Mouse (Mus musculus) G1E (cell line): ENCODE measurements around the gene Ttll11. TPM values are rescaled to one million over a fixed set of nuclear protein-coding genes. Genes with fewer than 3 reads are reported as not detected.

Experiments used
- ATAC-seq: 2 replicates; pipeline ENCODE4 v1.8.0; 2016; ENCODE audit warnings: mild to moderate bottlenecking; ENCODE audit not compliant: insufficient number of reproducible peaks, poor library complexity, low FRiP score, severe bottlenecking; ENCODE audit errors: extremely low read depth
- DNase-seq: peaks from one replicate; pipeline ENCODE4 v3.0.0; 2012; ENCODE audit warnings: low spot score
- H3K27me3 ChIP-seq: 2 replicates; pipeline ENCODE4 v1.6.1; 2012; ENCODE audit warnings: mild to moderate bottlenecking, low read length, inconsistent platforms; ENCODE audit not compliant: insufficient read depth
- H3K36me3 ChIP-seq: replicated peaks from 2 replicates; pipeline ENCODE3; 2012; ENCODE audit warnings: mild to moderate bottlenecking, inconsistent platforms
- H3K4me1 ChIP-seq: 2 replicates; pipeline ENCODE4 v1.6.1; 2012; ENCODE audit warnings: low read depth, low read length, inconsistent platforms, mixed read lengths; ENCODE audit not compliant: insufficient read depth
- H3K4me3 ChIP-seq: 2 replicates; pipeline ENCODE4 v1.5.1; 2012; ENCODE audit warnings: low read depth, mild to moderate bottlenecking, inconsistent platforms, low read length, moderate library complexity, mixed read lengths
- H3K9me3 ChIP-seq: replicated peaks from 2 replicates; pipeline ENCODE4 v1.6.1; 2012; ENCODE audit warnings: inconsistent platforms
- CTCF ChIP-seq: IDR thresholded peaks from 2 replicates; pipeline ENCODE4 v1.5.1; 2012; ENCODE audit warnings: low read depth, low read length, inconsistent platforms, mixed read lengths
- GATA1 ChIP-seq: IDR thresholded peaks from 2 replicates; pipeline ENCODE4 v1.6.1; 2012; ENCODE audit warnings: borderline replicate concordance, low read length, inconsistent platforms, mixed read lengths
- GATA2 ChIP-seq: IDR thresholded peaks from 2 replicates; pipeline ENCODE4 v1.6.1; 2012; ENCODE audit warnings: low read depth, low read length, inconsistent platforms, borderline replicate concordance
- POLR2AphosphoS5 ChIP-seq: IDR thresholded peaks from 2 replicates; pipeline ENCODE4 v1.6.1; 2012; ENCODE audit warnings: low read depth, low read length, inconsistent platforms; ENCODE audit not compliant: insufficient replicate concordance
- TAL1 ChIP-seq: conservative IDR thresholded peaks from 2 replicates; pipeline ENCODE4 v1.6.1; 2012; ENCODE audit warnings: low read depth, low read length, inconsistent platforms, mixed read lengths
- polyA plus RNA-seq: library from polyadenylated mRNA; stranded (reverse); fragments of >175 nt; gene quantifications from 2 replicates; pipeline ENCODE4 v1.2.3, GENCODE M21; 2012
- total RNA-seq, 2 experiments: library from RNA; stranded (forward) in 1 of 2; stranded (reverse) in 1 of 2; fragments of 200-1000 nt in 1 of 2; fragments of >200 nt in 1 of 2; fragmentation: Nextera tagmentation in 1 of 2; gene quantifications; 2 replicates each; pipeline ENCODE4 v1.2.3; 2014 to 2017

Gene Ttll11
- total and polyA plus RNA-seq, 3 experiments, result 0.33 to 0.87 TPM; not detected in 1

GRCm38 (mm10) chr2:35830966-35831903, 148.5 kb downstream of the Ttll11 start:
- H3K4me1 ChIP-seq, result peaks cover 11% of the 10 kb centered on the region; the same call in 1 of the 2 replicates
- H3K9me3 ChIP-seq, result 0 out of 2 replicates have a peak, but pooled peaks cover 2% of the 10 kb centered on the region
- TF ChIP-seq TAL1, result peak; percentile 37; the same call in 1 of the 2 replicates
- TF ChIP-seq GATA1, result no peak
- no peak overlapping the region for H3K4me3 ChIP-seq
- H3K27me3 ChIP-seq, result 0 out of 2 replicates have a peak, but pooled peaks cover 2% of the 10 kb centered on the region
- peak; percentile 10 for DNase-seq
- no peaks in the 10 kb centered on the region for H3K36me3 ChIP-seq
- ATAC-seq, result peak; percentile 88

- DNase-seq (no peak), ATAC-seq (no peak)
- Histone ChIP-seq H3K36me3 (no peaks in the 10 kb centered on the region), H3K4me3 (no peak overlapping the region), H3K9me3 (no peaks in the 10 kb centered on the region), H3K4me1 (peaks cover 11% of the 10 kb centered on the region; the same call in 1 of the 2 replicates), H3K27me3 (peaks cover 5% of the 10 kb centered on the region; the same call in 1 of the 2 replicates)
- TF ChIP-seq POLR2AphosphoS5 (no peak), GATA1 (no peak), TAL1 (no peak), GATA2 (no peak), CTCF (no peak)
Observed at GRCm38 (mm10) chr2:35829136-35829535, 150.6 kb downstream of the Ttll11 start.

DNA sequence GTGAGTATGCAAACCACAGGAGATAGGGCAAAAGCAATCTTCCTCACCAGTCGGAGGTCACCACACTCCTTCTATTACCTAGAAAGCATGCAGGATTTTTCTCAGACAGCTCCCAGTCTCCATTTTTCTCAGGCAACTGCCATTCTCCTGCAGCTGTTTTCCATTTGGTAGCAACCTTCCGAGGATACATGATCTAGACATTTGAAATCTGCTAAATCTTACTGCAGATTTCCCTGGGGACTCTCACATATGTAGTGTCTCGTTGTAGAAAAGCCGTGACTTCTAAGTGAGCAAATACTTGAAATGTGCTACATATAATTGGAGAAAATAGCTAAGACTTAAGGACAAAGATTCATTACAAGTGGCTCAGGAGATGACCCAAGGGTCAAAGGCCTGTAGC, 151.8 kb downstream of the Ttll11 start:
- H3K27me3 ChIP-seq, result peaks cover 3% of the 10 kb centered on the region; the same call in 1 of the 2 replicates
- no peaks in the 10 kb centered on the region for H3K9me3 ChIP-seq
- no peak for ATAC-seq
- TF ChIP-seq POLR2AphosphoS5, result no peak
- TF ChIP-seq CTCF, result no peak
- TF ChIP-seq GATA2, result no peak
- no peak for TF ChIP-seq GATA1
- no peak for TF ChIP-seq TAL1
- peaks cover 7% of the 10 kb centered on the region; the same call in 1 of the 2 replicates for H3K4me1 ChIP-seq
- H3K36me3 ChIP-seq, result no peaks in the 10 kb centered on the region
- H3K4me3 ChIP-seq, result no peak overlapping the region
- no peak for DNase-seq

DNA sequence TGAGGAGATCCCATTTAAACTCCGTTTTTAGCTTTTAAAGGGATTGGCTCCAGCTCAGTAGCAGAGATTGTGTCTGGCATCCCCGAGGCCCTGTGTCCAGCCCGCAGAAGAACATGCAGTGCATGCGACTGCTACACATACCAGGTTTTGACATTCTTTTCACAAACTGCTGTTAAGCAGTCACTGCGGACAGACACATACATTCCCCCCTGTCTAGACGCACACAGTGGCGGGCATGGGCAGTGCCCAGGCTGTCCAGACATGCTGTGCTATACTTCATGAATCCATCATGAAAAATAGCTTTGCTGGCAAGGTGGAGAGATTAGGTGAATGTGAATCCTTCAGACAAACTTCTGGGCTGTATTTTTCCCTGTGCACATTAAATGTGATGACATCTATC, 154.6 kb downstream of the Ttll11 start:
- Histone ChIP-seq H3K4me1 (no peaks in the 10 kb centered on the region), H3K36me3 (no peaks in the 10 kb centered on the region), H3K9me3 (no peaks in the 10 kb centered on the region), H3K4me3 (no peak overlapping the region), H3K27me3 (peaks cover 3% of the 10 kb centered on the region; the same call in 1 of the 2 replicates)
- TF ChIP-seq GATA1 (no peak), POLR2AphosphoS5 (no peak), GATA2 (no peak), TAL1 (no peak)
- ATAC-seq, result no peak
- DNase-seq, result no peak

DNA sequence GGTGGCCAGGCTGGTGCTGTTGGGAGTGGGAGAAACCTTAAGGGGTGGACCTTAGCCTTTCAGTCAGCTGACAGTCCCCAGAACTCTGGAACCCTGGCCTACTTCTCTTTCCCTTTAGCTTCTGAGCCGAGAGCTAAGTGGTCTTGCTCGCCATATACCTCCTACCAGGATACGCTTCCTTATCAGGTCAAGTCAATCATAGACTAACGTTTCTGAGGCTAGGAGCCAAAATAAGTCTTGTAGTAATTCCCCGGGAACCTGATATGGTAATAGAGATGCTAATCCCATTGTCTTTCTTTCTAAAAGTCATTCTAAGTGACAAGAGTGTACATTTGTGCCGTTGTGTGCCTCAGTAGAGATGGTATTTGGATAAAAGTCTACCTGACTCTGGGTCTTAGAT, 156.1 kb downstream of the Ttll11 start:
- H3K4me1 ChIP-seq, result peaks cover 6% of the 10 kb centered on the region; the same call in 1 of the 2 replicates
- no peaks in the 10 kb centered on the region for H3K36me3 ChIP-seq
- DNase-seq (no peak), ATAC-seq (no peak)
- H3K4me3 ChIP-seq, result no peak overlapping the region
- no peak for TF ChIP-seq POLR2AphosphoS5
- no peak for TF ChIP-seq CTCF
- TF ChIP-seq TAL1, result no peak
- TF ChIP-seq GATA1, result no peak
- no peak for TF ChIP-seq GATA2
- H3K27me3 ChIP-seq, result peaks cover 3% of the 10 kb centered on the region; the same call in 1 of the 2 replicates
- no peaks in the 10 kb centered on the region for H3K9me3 ChIP-seq

- H3K4me1 ChIP-seq, result peaks cover 6% of the 10 kb centered on the region; the same call in 1 of the 2 replicates
- no peaks in the 10 kb centered on the region for H3K36me3 ChIP-seq
- no peak overlapping the region for H3K4me3 ChIP-seq
- no peak for DNase-seq
- peak; percentile 22; the same call in 1 of the 2 replicates for ATAC-seq
- TF ChIP-seq TAL1, result no peak
- no peak for TF ChIP-seq POLR2AphosphoS5
- no peak for TF ChIP-seq GATA2
- no peak for TF ChIP-seq CTCF
- no peak for TF ChIP-seq GATA1
- H3K27me3 ChIP-seq, result peaks cover 2% of the 10 kb centered on the region
- no peaks in the 10 kb centered on the region for H3K9me3 ChIP-seq
Observed at GRCm38 (mm10) chr2:35818883-35819282, 160.8 kb downstream of the Ttll11 start.
